Mouse (Mus musculus): Measurements from ENCODE around the gene Layn.
A peak's percentile ranks its signal among the peaks of the same experiment; 100 is the strongest.

Gene Layn

DNA sequence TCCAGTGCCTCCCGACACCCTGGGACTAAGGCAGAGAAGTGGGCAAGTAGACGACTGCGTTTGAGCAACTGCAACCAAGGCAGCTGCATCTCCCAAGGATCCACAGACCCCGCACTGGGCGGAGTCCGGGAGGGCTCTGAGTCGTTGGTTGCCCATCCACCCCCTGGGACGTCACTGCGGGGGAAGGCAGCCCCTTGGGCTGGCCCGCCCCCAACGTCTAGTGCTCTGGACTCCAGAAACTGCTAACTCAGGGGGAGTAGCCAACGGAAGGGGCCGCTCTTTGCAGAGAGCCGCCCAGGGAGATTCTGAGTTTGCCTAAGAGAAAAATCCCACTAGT is at the start of gene Layn:
Layn (minus strand) TSS at position 116 of the 337 bp plus-strand sequence.
- peak; percentile 79 for DNase-seq (ENCODE audit: low spot score)

GRCm38 (mm10) chr9:51114767-51115166 is 37.9 kb upstream of the Layn start:
- DNase-seq (ENCODE audit: low spot score): no peak

- no peak for DNase-seq (ENCODE audit: low spot score)
Measured at GRCm38 (mm10) chr9:51105751-51106150, 28.9 kb upstream of the Layn start.

DNA sequence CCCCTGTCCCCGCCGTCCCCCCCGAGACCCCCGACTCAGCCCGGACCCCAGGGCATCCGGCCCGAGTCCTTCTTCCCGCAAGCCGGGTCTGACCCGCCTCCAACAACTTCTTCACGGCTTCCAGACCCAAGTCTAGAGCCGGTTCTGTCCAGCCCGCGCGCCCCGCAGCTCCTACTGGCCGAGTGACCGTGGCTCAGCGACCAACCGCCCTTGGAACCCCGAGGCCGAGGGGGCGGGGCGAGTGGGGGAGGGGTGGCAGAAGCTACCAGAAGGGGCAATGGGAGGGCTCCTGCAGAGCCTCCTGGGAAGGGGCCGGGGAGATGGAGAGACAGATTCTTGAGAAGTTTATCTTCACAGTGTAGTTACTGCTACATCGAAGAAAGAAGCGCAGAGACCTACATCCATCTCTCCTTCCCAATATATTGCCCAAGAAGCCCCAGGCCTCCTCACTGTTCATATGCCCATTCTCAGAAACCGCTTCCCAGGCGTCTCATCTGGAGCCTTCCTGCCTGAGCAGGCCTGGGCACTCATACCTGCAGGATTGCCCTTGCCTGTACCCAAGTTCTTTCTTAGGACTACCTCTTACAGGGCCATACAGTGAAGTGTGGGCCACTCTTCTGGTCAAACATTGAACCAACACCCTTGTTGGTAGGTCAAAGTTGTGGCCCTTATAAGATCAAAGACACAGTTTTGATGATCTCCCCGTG is 27.1 kb upstream of the Layn start:
- peak; percentile 75 for DNase-seq (ENCODE audit: low spot score)

DNA sequence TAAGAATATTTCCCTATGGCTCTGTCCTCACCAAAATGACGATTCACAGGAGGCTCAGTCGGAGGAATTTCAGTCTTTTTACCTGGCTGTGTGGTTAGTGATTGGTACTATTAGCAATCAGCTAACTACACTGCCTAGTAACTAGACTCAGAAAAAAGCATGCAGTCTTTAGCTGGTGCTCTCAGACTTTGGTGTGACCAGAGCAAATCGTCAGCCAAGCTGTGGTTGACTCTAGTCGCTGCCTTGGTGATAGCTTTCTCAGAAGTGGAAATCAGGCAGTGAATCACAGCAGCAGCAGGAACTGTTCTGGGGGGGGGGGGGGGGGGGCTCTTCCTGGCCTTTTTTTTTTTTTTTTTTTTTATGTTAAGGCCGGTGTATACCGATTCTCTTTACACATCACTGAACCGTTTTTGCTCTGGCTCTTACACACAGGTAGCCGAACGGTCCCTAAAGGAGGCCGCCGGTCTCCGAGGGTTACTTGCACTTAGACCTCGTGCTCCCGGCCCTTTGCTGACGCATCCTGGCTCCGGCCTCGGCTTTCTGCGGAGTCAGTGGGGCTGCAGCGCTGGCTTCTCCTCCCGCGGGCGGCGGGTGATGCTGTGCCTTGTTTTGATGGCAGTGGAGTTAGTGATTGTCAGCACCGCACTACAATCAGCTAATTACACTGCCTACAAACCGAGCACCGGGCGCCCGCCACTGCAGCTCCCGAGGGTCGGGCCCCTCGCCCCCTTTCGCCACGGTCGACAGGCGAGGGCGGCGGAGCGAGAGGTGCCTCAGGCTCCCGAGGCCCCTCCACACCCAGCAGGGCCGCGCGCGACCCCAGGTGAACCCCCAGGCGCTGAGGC is 26.3 kb upstream of the Layn start:
- DNase-seq (ENCODE audit: low spot score): peak; percentile 58

- DNase-seq (ENCODE audit: low spot score): peak; percentile 82
Measured at GRCm38 (mm10) chr9:51101756-51102425, 25.0 kb upstream of the Layn start, which contains the start of gene 4833427G06Rik. 4833427G06Rik (minus strand) TSS chr9:51102078.

- DNase-seq (ENCODE audit: low spot score): no peak
Measured at GRCm38 (mm10) chr9:51096306-51096705, 19.4 kb upstream of the Layn start.

- DNase-seq (ENCODE audit: low spot score): no peak
Measured at GRCm38 (mm10) chr9:51093697-51094096, 16.8 kb upstream of the Layn start.

DNA sequence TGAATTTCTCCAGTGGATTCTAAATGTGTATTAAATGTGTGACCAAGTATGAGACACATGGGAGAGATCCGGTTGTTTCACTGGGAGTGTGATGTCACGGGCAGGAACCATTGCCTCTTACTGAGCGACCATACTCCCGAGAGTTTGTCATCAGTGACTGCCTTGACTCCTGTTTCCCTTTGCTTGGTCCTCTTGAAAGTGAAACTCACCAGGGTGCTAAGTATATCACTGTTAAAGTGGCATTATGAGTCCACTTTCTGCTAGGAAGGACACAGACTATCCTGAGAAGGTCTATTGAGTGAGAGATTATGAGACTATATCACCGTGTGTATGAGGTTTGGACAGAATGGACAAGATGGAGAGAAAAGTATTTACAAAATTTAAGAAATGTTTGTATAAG is 4.7 kb upstream of the Layn start:
- DNase-seq (ENCODE audit: low spot score): no peak

DNA sequence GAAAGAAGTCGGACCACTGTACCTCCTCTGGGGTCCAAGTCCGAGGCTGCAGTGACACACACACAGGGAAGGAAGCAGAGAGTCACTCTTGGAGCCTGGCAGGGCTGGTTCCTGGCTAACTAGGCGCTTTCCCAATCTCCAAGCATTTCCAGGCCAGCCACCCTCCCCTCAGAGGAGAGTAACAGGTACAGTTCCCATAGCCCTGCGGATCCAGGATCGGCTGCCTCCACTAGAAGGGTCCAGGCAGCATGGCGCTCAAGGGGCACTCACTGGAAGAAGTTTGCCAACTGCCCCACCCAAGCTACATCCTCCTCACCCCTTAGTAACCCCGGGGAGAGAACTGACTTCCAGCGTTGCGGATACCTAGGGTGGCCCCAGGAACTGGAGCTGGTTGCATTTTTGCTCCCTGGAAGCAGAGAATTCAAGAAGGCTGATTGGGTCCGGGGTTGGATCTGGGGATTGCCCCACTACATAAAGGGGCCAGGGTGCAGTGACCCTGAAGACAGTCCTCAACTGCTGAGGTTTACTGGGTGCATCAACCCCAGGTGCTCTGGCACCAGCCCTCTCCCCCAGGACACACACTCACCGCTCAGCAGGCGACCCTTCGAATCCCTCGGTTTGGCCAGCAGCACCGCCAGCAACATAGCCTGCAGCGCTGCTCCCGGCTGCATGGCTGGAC is 455 bp downstream of the Layn start:
- peak; percentile 46 for DNase-seq (ENCODE audit: low spot score)

GRCm38 (mm10) chr9:51075780-51076179 is 1.1 kb downstream of the Layn start:
- peak; percentile 7 for DNase-seq (ENCODE audit: low spot score)

DNA sequence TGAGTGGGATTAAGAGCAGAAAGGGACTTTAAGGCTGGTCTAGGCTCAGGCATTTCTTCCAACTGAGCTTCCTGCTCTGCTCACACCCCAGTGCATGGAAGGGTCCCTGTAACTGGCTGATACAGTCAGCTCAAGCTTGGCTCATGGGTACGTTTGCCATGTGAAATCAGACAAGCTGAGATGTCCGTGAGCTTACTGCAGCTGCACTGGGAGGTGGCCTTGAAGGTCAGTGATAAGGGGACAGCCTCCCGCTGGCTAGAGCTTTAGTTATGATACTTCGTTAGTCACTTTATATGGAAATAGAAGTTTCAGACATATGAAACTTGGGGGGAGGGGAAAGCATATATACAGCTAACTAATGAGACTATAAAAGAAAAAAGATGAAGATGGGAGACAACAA is 6.1 kb downstream of the Layn start:
- no peak for DNase-seq (ENCODE audit: low spot score)

DNA sequence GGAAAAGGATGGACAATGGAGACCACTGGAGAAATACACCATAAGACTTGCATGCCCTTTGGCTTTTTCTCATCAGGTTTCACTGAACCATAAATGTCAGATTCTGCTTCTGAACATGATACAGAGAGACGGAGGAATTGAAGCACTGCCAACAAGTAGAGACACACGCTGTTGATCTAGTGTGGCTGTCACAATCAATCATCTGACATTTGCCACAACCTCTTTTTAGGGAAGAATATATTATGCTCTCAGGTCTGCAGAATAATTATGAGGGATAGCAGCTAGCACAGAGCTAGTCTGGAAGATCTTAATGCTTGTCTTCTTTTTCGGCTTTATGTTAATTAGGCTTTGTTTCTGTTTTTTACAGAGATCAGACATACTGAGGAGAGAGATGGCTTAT is 8.7 kb downstream of the Layn start:
- no peak for DNase-seq (ENCODE audit: low spot score)

GRCm38 (mm10) chr9:51060601-51061000 is 16.3 kb downstream of the Layn start, which contains the start of gene Btg4:
Btg4 (plus strand) TSS chr9:51060901.
- no peak for DNase-seq (ENCODE audit: low spot score)

DNA sequence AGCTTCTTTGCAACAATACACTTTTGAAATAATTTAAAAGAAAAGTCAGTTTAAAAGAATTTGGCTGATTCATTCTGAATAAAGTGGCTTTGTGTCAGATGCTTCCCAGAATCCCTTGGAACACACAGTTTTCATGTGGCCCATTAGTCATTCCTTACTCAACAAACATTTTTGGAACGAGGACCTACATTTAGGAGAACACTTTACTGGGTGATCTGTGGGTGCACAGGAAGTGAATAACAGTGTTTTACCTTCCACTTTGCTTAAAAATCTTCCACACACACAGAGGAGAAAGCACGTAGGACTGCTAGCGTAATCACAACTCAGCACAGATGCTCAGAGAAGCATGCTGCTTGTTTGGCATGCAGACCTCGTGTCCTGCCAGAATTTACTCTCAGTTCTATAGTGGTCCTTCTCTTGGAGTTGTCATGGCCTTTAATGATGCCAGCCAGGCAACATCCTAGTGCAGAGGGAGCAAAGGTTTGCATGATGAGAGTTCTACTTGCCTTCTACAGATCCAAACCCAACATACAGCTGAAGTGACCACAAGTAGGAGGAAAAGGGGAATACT is 17.9 kb downstream of the Layn start:
- no peak for DNase-seq (ENCODE audit: low spot score)

GRCm38 (mm10) chr9:51056360-51057324 is 20.3 kb downstream of the Layn start:
- no peak for DNase-seq (ENCODE audit: low spot score)

- DNase-seq (ENCODE audit: low spot score): peak; percentile 37
Measured at GRCm38 (mm10) chr9:51052180-51052579, 24.7 kb downstream of the Layn start.

GRCm38 (mm10) chr9:51042136-51042535 is 34.8 kb downstream of the Layn start:
- no peak for DNase-seq (ENCODE audit: low spot score)

DNA sequence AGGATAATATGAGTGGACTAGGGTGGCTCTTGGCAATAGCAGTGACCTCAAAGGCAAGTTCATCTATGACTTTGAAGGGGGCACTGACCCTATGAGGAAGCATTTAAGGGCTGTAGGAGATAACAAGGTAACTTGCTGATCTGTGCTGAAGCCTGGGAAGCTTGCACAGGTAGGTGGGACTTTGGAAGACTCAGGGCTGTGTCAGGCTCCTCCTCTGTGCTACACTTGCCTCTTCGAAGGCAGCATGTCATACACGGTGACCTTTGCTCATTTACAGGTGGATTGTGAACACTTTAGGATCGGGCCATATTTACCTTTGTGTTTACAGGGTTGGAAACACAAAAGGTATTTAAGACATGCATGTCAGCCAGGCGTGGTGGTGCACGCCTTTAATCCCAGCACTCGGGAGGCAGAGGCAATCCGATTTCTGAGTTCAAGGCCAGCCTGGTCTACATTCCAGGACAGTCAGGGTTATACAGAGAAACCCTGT is 35.4 kb downstream of the Layn start:
- no peak for DNase-seq (ENCODE audit: low spot score)

GRCm38 (mm10) chr9:51032785-51033529 is 43.9 kb downstream of the Layn start:
- DNase-seq (ENCODE audit: low spot score): no peak
